Mouse (Mus musculus) hematopoietic multipotent progenitor cell, adult 10-12 weeks (in vitro differentiated cells): Measurements from ENCODE around the gene Nono. TPM values are rescaled to one million over a fixed set of nuclear protein-coding genes. Genes with fewer than 3 reads are reported as not detected.

Source experiments
- polyA plus RNA-seq: library from polyadenylated mRNA; stranded (reverse); fragments of >175 nt; gene quantifications from 2 replicates; pipeline ENCODE4 v1.2.3, GENCODE M21; 2012; ENCODE audit warnings: low replicate concordance

Gene Nono
- polyA plus RNA-seq, result 26.8 and 50.3 TPM in 2 replicates

DNA sequence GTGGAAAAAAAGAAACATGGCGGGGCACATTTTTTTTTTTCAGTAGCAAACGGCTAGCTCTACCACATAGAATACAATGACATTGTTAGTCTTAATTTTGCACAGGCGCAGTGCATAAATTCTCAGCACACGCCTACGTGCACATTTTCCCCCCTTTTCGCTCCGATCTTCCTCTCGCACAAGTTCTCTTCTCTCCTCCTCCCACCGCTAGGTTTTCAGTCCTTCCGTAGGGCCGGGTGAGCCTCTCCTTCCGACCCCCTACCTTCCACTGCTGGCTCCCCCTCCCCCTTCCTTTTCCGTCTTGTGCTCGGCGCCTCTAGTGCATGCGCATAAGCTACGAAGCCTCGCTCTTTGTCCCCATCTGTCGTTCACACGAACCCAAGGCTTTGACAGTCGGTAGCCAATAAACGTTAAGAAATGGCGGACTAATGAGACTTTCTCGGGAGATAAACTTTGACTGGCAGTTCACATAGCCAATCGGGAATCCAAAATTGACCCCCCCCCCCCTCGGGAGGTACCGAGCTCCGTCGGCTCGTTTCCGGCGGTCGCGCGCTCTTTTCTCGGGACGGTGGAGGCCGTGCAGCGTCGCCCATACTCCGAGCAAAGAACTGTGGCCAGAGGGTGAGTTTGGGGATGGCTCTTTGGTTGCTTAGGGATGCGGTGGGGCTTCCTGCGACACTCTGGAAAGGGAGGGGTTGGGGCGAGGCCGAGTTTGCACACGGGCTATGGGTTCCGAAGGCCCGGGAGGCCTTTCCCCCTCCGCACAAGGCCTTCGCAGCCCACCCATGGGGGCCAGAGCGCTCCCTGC is at the start of gene Nono:
Gene Nono, plus strand, starts transcription at position 177 of the 808 bp plus-strand sequence.

DNA sequence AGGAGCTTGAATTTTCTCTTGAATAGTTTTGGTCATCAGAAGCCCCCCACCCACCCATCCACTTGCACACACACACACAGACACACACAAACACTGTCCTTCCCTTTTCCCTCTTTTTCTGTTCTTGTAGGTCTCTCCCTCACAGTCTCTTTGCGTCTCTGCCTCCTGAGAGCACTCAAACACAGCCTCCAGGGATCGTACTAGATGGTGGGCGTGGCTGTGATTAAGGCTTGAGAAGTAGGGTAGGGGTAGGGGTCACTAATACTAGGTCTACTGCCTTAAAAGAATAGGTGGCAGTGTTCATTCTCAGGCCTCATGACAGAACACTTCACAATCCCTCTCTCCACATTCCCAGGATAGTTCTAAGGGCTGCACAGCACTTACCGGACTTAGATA is 8.4 kb upstream of the Nono start, which contains the start of gene Zmym3:
Gene Zmym3, minus strand, starts transcription at position 150 of the 396 bp plus-strand sequence.

DNA sequence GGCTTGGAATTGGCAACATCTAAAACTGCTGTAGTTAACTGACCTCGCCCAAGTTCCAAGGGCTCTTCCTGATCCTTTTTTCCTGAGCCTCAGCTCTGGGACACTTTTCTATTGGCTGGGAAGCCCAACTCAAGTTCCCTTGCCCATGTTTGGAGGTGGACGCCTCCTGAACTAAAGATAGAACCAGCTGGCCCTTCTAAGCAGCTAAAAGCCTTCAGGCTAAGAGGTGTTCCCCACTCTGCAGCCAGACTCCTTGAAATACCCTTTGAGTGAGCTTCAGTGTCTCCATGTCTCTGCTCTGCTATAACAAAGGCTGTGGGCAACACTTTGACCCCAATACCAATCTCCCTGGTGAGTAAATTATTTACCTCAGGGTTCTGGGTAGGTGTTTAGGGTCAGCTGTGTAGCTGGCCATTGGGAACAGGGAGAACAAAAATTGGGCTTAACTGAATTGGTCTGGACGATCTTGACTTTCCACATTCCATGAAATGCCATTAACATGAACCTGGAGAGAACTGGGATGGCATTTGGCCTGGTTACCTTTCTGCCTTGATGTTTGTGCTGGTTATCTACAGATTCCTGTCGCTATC is 19.9 kb downstream of the Nono start, which contains the start of gene Itgb1bp2:
Gene Itgb1bp2, plus strand, starts transcription at position 203 of the 590 bp plus-strand sequence.

Other genes starting within 250 kb of the Nono start
- gene Snx12, start 206.8 kb upstream of the Nono start, polyA plus RNA-seq, result 28.7 and 28.9 TPM in 2 replicates
- gene Foxo4, start 174.8 kb upstream of the Nono start, polyA plus RNA-seq, result 33.2 and 33.8 TPM in 2 replicates
- gene Gm614, start 165.3 kb upstream of the Nono start, polyA plus RNA-seq, result 0.34 TPM in 1 of 2 replicates, not detected in the other
- gene Il2rg, start 161.1 kb upstream of the Nono start, polyA plus RNA-seq, result 53.8 and 251 TPM in 2 replicates
- 0.12 and 0.14 TPM in 2 replicates for gene Gm20489, start 160.3 kb upstream of the Nono start, polyA plus RNA-seq
- gene Med12, start 155.3 kb upstream of the Nono start, polyA plus RNA-seq, result 71.7 and 104 TPM in 2 replicates
- gene Nlgn3, start 130.2 kb upstream of the Nono start, polyA plus RNA-seq, result 0.15 TPM in 1 of 2 replicates, not detected in the other
- gene Gjb1, start 52.9 kb upstream of the Nono start, polyA plus RNA-seq, result not detected in 2 replicates
- 28.0 and 55.3 TPM in 2 replicates for gene Zmym3, start 8.5 kb upstream of the Nono start, polyA plus RNA-seq
- 0.15 and 0.46 TPM in 2 replicates for gene Itgb1bp2, start 19.8 kb downstream of the Nono start, polyA plus RNA-seq
- gene Taf1, start 103.4 kb downstream of the Nono start, polyA plus RNA-seq, result 2.0 and 4.7 TPM in 2 replicates
- 12.7 and 16.6 TPM in 2 replicates for gene Ogt, start 210.7 kb downstream of the Nono start, polyA plus RNA-seq